Mouse (Mus musculus) liver, postnatal 0 days (tissue): ENCODE measurements at regions not wholly inside any gene's neighbourhood (a gene's known extent, or its start where the extent isn't known, plus 50 kb on each side); places are given as distances from the start of the nearest gene placed in this dataset.

Source experiments
- CTCF ChIP-seq: sonication (generic); IDR thresholded peaks from 2 replicates; pipeline ENCODE4 v1.5.1; 2016; ENCODE audit warnings: antibody characterized with exemption, low read depth
- EP300 ChIP-seq: IDR thresholded peaks from 2 replicates; pipeline ENCODE4 v1.6.1; 2016; ENCODE audit warnings: antibody characterized with exemption, low read depth, mild to moderate bottlenecking

- no peak for TF ChIP-seq CTCF
- no peak for TF ChIP-seq EP300
These were observed 148.4 kb upstream of the Vrk2 start for GRCm38 (mm10) chr11:26742235-26742634.
